Mouse (Mus musculus) liver, embryonic 14.5 days (tissue): ENCODE measurements around the gene Abcd4. TPM values are rescaled to one million over a fixed set of nuclear protein-coding genes. Genes with fewer than 3 reads are reported as not detected.

Experiments used
- ATAC-seq: fragments of 200-750 bp; cut with Nextera tagmentation; 2 replicates; pipeline ENCODE4 v1.8.0; 2017; ENCODE audit warnings: moderate number of reproducible peaks, mild to moderate bottlenecking, moderate library complexity; ENCODE audit not compliant: insufficient read depth
- DNase-seq, 3 experiments: peaks; one replicate each; pipeline ENCODE4 v3.0.0-alpha.2; 2012 to 2013; ENCODE audit warnings: low read depth in 3 of 3, low spot score in 3 of 3
- H3K27ac ChIP-seq: fragments of 300-500 bp; sonication (generic); 2 replicates; pipeline ENCODE4 v1.5.1; 2014; ENCODE audit warnings: moderate library complexity, mild to moderate bottlenecking, control low read depth, inconsistent platforms
- H3K27me3 ChIP-seq: fragments of 300-500 bp; sonication (generic); 2 replicates; pipeline ENCODE4 v1.6.1; 2014; ENCODE audit warnings: mild to moderate bottlenecking, low read length, moderate library complexity; ENCODE audit not compliant: control insufficient read depth, insufficient read depth
- H3K36me3 ChIP-seq: fragments of 300-500 bp; sonication (generic); replicated peaks from 2 replicates; pipeline ENCODE4 v1.6.1; 2014; ENCODE audit warnings: low read depth; ENCODE audit not compliant: control insufficient read depth, insufficient read depth
- H3K4me1 ChIP-seq, 2 experiments: fragments of 200-500 bp in 1 of 2; fragments of 300-500 bp in 1 of 2; sonication (generic) in 1 of 2; replicated peaks; 2 replicates each; pipeline ENCODE4 v1.6.1; 2012 to 2014; ENCODE audit warnings: antibody characterized with exemption in 1 of 2, inconsistent platforms in 1 of 2, low read length in 1 of 2; ENCODE audit not compliant: control insufficient read depth in 2 of 2, insufficient read depth in 2 of 2
- H3K4me2 ChIP-seq: fragments of 300-500 bp; sonication (generic); 2 replicates; pipeline ENCODE4 v1.6.1; 2014; ENCODE audit warnings: low read depth, mild to moderate bottlenecking, control low read depth, moderate library complexity
- H3K4me3 ChIP-seq, 2 experiments: fragments of 200-500 bp in 1 of 2; fragments of 300-500 bp in 1 of 2; sonication (generic) in 1 of 2; 2 replicates each; pipeline ENCODE4 v1.5.1; 2012 to 2014; ENCODE audit warnings: low read depth in 2 of 2, low read length in 2 of 2, mild to moderate bottlenecking in 2 of 2, control low read depth in 1 of 2, inconsistent platforms in 1 of 2, moderate library complexity in 1 of 2; ENCODE audit not compliant: insufficient read depth in 1 of 2
- H3K9ac ChIP-seq: fragments of 300-500 bp; sonication (generic); replicated peaks from 2 replicates; pipeline ENCODE4 v1.6.1; 2014; ENCODE audit warnings: mild to moderate bottlenecking, control low read depth, moderate library complexity
- H3K9me3 ChIP-seq: fragments of 300-500 bp; sonication (generic); 2 replicates; pipeline ENCODE4 v1.6.1; 2016; ENCODE audit warnings: low read length, mixed read lengths; ENCODE audit not compliant: control insufficient read depth
- CTCF ChIP-seq: IDR thresholded peaks from 2 replicates; pipeline ENCODE4 v1.5.1; 2016; ENCODE audit warnings: antibody characterized with exemption, low read depth, control low read depth
- EP300 ChIP-seq: IDR thresholded peaks from 2 replicates; pipeline ENCODE4 v1.6.1; 2016; ENCODE audit warnings: antibody characterized with exemption, low read depth
- WGBS: fragments of 180-500 bp; shearing (Covaris S2); extraction: QIAGEN DNeasy Blood & Tissue Kit; methylation state at CpG from one replicate; pipeline ENCODE4 v1.1.7; 2014; ENCODE audit not compliant: insufficient replicate concordance; 5-methylcytosine and 5-hydroxymethylcytosine counted together
- polyA plus RNA-seq, 2 experiments: library from polyadenylated mRNA; depleted of rRNA in 1 of 2; stranded (reverse) in 1 of 2; unstranded in 1 of 2; fragments of >200 nt; fragmentation: Nextera tagmentation in 1 of 2; extraction: Ambion mirVana in 1 of 2; gene quantifications; 2 replicates each; pipeline versions ENCODE4 v1.2.1 to v1.2.3; 2012 to 2014

Abcd4 gene
- polyA plus RNA-seq, 2 experiments, result 1.5 to 3.7 TPM

GRCm38 (mm10) chr12:84598324-84598723 is 18.9 kb downstream of the Abcd4 start:
- H3K9me3 ChIP-seq, result no peaks in the 10 kb centered on the region
- TF ChIP-seq EP300, result no peak
- no peak for TF ChIP-seq CTCF
- no peak for ATAC-seq
- H3K36me3 ChIP-seq, result no peaks in the 10 kb centered on the region
- H3K27ac ChIP-seq, result no peak overlapping the region
- no peak overlapping the region for H3K4me2 ChIP-seq
- H3K4me3 ChIP-seq, result no peak overlapping the region
- no peaks in the 10 kb centered on the region for H3K4me1 ChIP-seq
- no peak for DNase-seq
- no peak overlapping the region for H3K9ac ChIP-seq
- 21% methylated on average over 8 of the region's 8 CpGs for WGBS
- no peaks in the 10 kb centered on the region; the same call in 1 of the 2 replicates for H3K27me3 ChIP-seq

GRCm38 (mm10) chr12:84589825-84590761 is 27.1 kb downstream of the Abcd4 start:
- Histone ChIP-seq H3K9me3 (no peaks in the 10 kb centered on the region), H3K9ac (no peak overlapping the region), H3K27ac (no peak overlapping the region), H3K4me2 (peak overlapping the region; percentile 85), H3K36me3 (no peaks in the 10 kb centered on the region), H3K27me3 (peaks cover 3% of the 10 kb centered on the region), H3K4me1 (peaks cover 0 to 3% of the 10 kb centered on the region in 2 experiments; a peak in 1 of 4 replicates), H3K4me3 (peak overlapping the region; percentile 41 to 51)
- ATAC-seq, result no peak
- peak; percentile 65 to 73 (median 68) for DNase-seq
- 1% methylated on average over 54 of the region's 54 CpGs for WGBS
- TF ChIP-seq EP300 (no peak), CTCF (peak; percentile 100)

- H3K4me2 ChIP-seq, result no peak overlapping the region
- H3K4me3 ChIP-seq, result no peak overlapping the region
- TF ChIP-seq CTCF (0 out of 2 replicates have a peak, but pooled peaks have one; percentile 10), EP300 (no peak)
- ATAC-seq (no peak), DNase-seq (no peak)
- H3K9ac ChIP-seq, result no peak overlapping the region
- H3K36me3 ChIP-seq, result no peaks in the 10 kb centered on the region
- WGBS, result 64% methylated on average over 2 of the region's 2 CpGs
- no peak overlapping the region for H3K27ac ChIP-seq
- 0 out of 4 replicates have a peak, but pooled peaks cover 0 to 3% of the 10 kb centered on the region in 2 experiments for H3K4me1 ChIP-seq
- H3K9me3 ChIP-seq, result no peaks in the 10 kb centered on the region
- no peaks in the 10 kb centered on the region for H3K27me3 ChIP-seq
Measured at GRCm38 (mm10) chr12:84581285-84581684, 35.9 kb downstream of the Abcd4 start.

- 35% methylated on average over 5 of the region's 5 CpGs for WGBS
- H3K27ac ChIP-seq, result no peak overlapping the region
- DNase-seq, result no peak
- H3K9me3 ChIP-seq, result no peaks in the 10 kb centered on the region
- ATAC-seq, result no peak
- peaks cover 10% of the 10 kb centered on the region for H3K27me3 ChIP-seq
- no peak for TF ChIP-seq EP300
- no peak for TF ChIP-seq CTCF
- no peak overlapping the region for H3K4me2 ChIP-seq
- H3K36me3 ChIP-seq, result no peaks in the 10 kb centered on the region
- no peaks in the 10 kb centered on the region for H3K4me1 ChIP-seq
- no peak overlapping the region for H3K9ac ChIP-seq
- no peak overlapping the region for H3K4me3 ChIP-seq
Measured at GRCm38 (mm10) chr12:84578440-84578770, 38.8 kb downstream of the Abcd4 start.

GRCm38 (mm10) chr12:84577768-84578439 is 39.3 kb downstream of the Abcd4 start:
- Histone ChIP-seq H3K27me3 (peaks cover 15% of the 10 kb centered on the region), H3K4me1 (no peaks in the 10 kb centered on the region), H3K4me2 (no peak overlapping the region), H3K27ac (no peak overlapping the region), H3K36me3 (no peaks in the 10 kb centered on the region), H3K9ac (no peak overlapping the region), H3K9me3 (no peaks in the 10 kb centered on the region), H3K4me3 (no peak overlapping the region)
- 62% methylated on average over 11 of the region's 11 CpGs for WGBS
- TF ChIP-seq CTCF (no peak; the same call in 1 of the 2 replicates), EP300 (no peak)
- DNase-seq (no peak), ATAC-seq (no peak)
